Mouse (Mus musculus): ENCODE data around the gene Gga3. TPM values are rescaled to one million over a fixed set of nuclear protein-coding genes. Genes with fewer than 3 reads are reported as not detected.

The Gga3 gene
- polyA plus RNA-seq, 1 experiment, result 44.0 TPM

DNA sequence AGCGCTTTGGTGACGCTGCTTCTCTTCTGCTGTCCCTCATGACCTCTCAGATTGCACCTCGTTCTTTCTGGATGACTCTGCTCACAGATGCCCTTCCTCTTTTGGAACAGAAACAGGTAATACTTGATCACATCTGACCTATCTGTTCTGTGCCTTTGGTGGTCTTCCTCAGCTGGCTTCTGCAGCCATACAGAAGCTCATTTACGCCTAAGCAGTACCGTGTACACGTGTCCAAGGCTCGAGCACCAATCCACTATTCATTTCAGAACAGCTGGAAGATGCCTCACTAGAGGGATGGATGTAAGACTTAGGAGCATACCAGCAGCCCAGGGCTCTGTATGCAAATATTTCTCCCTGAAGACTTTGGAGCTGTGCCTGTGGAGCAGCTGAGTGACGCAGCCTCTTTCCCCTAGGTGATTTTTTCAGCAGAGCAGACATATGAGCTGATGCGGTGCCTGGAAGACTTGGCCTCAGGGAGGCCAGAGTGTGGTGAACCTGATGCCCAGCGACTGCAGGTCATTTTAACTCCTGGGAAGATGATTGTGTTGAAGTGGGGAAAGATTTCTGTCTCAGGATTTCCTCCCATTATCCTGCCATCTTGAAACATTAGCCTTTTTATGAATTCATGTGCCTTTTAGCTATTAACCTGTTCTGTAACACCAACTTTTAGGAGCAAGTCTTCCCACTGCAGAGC, 20.8 kb downstream of the Gga3 start:
- H3K27me3 ChIP-seq (replicated peaks), result no peaks in the 10 kb centered on the region
- H3K4me1 ChIP-seq, result peaks cover 15% of the 10 kb centered on the region; the same call in 1 of the 2 replicates
- no peaks in the 10 kb centered on the region for H3K9me3 ChIP-seq
- TF ChIP-seq FLI1 (IDR thresholded peaks at IDR 0.05; ENCODE audit: low read length) (no peak), GATA1 (IDR thresholded peaks at IDR 0.05; ENCODE audit: borderline replicate concordance, low read length) (no peak)
- H3K4me3 ChIP-seq (replicated peaks), result no peak overlapping the region
- H3K36me3 ChIP-seq (replicated peaks; ENCODE audit: low read length), result peaks cover 97% of the 10 kb centered on the region

DNA sequence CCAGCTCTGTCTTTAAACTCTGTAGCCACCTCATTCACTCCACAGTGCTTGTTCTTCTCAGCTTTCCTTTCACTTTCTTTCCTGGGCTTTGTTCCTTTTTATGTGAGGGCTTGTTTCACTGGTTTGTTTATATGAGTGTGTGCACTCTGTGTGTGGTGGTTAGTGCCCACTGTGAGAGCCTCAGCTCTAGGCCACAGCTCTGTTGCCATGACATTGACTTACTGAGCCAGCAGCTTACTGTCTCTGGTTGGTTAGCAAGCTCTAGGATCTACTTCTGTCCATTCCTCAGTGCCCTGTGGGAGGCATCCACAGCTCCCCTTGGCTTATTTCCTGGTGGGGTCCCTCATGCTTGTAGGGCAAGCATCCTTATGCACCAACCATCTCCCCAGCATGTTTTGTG, 24.8 kb downstream of the Gga3 start:
- peaks cover 19% of the 10 kb centered on the region; the same call in 1 of the 2 replicates for H3K4me1 ChIP-seq
- H3K27me3 ChIP-seq (replicated peaks), result no peaks in the 10 kb centered on the region
- TF ChIP-seq FLI1 (IDR thresholded peaks at IDR 0.05; ENCODE audit: low read length) (no peak), GATA1 (IDR thresholded peaks at IDR 0.05; ENCODE audit: borderline replicate concordance, low read length) (no peak)
- H3K4me3 ChIP-seq (replicated peaks), result no peak overlapping the region
- peaks cover 66% of the 10 kb centered on the region for H3K36me3 ChIP-seq (replicated peaks; ENCODE audit: low read length)
- H3K9me3 ChIP-seq, result no peaks in the 10 kb centered on the region

DNA sequence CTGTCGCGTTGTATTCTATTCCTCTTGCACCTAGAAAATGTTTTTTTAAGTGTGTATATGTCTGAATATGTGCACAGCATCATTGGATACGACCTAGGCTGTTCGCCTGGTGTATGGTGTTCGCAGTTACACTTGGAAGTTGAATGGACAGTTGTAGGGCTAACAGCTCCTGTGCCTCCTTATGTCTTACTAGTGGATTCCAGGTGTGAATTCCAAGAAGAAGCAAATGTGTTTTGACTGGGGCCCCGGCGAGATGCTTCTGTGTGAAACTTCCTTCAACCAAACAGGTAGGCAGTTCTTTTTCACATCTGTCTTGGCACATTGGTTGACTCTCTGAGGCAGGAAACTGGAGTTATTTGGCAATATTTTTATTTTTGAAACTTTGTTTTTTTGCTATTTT, 38.9 kb downstream of the Gga3 start:
- TF ChIP-seq GATA1 (IDR thresholded peaks at IDR 0.05; ENCODE audit: borderline replicate concordance, low read length) (no peak), FLI1 (IDR thresholded peaks at IDR 0.05; ENCODE audit: low read length) (no peak)
- peak overlapping the region; percentile 97 for H3K4me3 ChIP-seq (replicated peaks)
- peaks cover 46% of the 10 kb centered on the region for H3K36me3 ChIP-seq (replicated peaks; ENCODE audit: low read length)
- H3K4me1 ChIP-seq, result peaks cover 22% of the 10 kb centered on the region
- H3K9me3 ChIP-seq, result no peaks in the 10 kb centered on the region
- no peaks in the 10 kb centered on the region for H3K27me3 ChIP-seq (replicated peaks)

DNA sequence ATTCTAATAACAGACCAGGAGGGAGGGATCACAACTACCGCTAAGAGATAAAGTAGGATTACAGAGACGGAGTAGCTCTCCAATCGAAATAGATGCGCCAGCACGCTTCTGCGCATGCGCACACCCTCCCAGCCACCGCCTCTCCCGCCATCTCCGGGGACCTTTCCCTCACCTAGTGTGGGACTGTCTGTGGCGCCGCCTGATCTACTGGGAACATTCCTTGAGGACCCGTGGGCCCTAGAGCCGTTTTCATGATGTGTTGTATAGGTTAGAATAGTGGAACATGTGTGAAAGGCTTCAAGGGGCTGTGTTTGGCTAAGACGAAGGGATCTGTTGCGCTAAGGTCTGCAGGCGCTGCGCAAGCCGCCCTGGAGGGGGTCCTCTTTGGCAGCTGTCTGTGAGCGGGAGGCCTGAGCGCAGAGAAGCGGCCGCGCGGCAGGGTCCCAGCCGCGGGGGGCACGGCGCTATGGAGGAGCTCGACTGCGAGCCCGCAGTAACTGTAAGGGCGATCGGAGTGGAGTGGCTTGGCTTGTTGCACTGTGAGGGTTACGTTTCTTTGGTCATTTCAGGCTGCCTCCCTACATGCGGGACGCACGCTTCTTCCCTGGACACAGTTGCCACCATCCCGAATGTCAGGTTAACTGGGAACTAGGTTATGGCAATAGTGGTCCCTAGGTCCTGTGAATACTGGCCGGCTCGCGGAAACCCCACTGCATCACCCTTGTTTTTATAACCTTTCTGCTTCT, 39.6 kb downstream of the Gga3 start, which contains the start of gene Nup85:
Gene Nup85, plus strand, starts transcription at position 371 of the 746 bp plus-strand sequence.
- Histone ChIP-seq H3K36me3 (replicated peaks; ENCODE audit: low read length) (peaks cover 39% of the 10 kb centered on the region), H3K4me1 (peaks cover 22% of the 10 kb centered on the region), H3K9me3 (no peaks in the 10 kb centered on the region), H3K4me3 (replicated peaks) (peak within 1 kb of the TSS; percentile 97), H3K27me3 (replicated peaks) (no peaks in the 10 kb centered on the region)
- peak; percentile 76; the same call in 2 of the 3 replicates for TF ChIP-seq GATA1 (IDR thresholded peaks at IDR 0.05; ENCODE audit: borderline replicate concordance, low read length)
- no peak for TF ChIP-seq FLI1 (IDR thresholded peaks at IDR 0.05; ENCODE audit: low read length)

DNA sequence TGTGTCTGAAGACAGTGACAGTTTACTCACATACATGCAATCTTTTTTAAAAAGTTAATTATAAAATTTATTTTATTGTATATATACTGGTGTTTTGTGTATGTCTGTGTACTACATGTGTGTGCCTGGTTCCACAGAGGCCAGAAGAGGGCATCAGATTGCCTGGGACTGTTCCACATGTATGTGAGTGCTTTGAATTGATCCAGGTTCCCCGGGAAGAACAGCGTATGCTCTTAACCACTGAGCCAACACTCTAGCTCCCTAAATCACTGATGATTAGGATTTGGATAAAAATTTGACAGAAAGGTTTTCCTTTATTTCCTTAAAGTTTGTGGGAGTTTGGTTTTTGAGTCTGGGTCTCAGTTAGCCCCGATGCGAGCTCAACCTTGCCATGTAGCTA, 40.4 kb downstream of the Gga3 start:
- no peak for TF ChIP-seq FLI1 (IDR thresholded peaks at IDR 0.05; ENCODE audit: low read length)
- no peak for TF ChIP-seq GATA1 (IDR thresholded peaks at IDR 0.05; ENCODE audit: borderline replicate concordance, low read length)
- Histone ChIP-seq H3K27me3 (replicated peaks) (no peaks in the 10 kb centered on the region), H3K36me3 (replicated peaks; ENCODE audit: low read length) (peaks cover 30% of the 10 kb centered on the region), H3K4me3 (replicated peaks) (peak overlapping the region; percentile 97), H3K4me1 (peaks cover 22% of the 10 kb centered on the region), H3K9me3 (no peaks in the 10 kb centered on the region)

DNA sequence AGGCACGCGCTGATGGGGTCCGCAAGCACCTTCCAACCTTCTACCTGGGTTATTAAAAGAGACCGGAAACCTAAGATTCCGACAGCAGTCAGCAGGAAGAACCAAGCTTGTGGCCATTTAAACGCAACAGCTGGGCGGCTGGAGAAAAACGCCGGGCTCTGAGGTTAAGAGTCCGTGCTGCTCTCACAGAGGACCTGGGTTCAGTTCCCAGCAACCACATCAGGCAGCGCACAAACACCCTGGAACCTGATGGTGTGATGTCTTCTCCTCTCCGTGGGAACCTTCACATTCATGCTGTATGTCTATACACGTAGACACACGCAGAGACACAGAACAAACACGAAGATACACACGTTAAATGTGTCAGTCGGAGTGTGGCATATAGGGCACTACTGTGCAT, 48.1 kb downstream of the Gga3 start:
- H3K9me3 ChIP-seq, result no peaks in the 10 kb centered on the region
- no peaks in the 10 kb centered on the region for H3K36me3 ChIP-seq (replicated peaks; ENCODE audit: low read length)
- H3K27me3 ChIP-seq (replicated peaks), result peaks cover 3% of the 10 kb centered on the region
- H3K4me3 ChIP-seq (replicated peaks), result no peak overlapping the region
- TF ChIP-seq FLI1 (IDR thresholded peaks at IDR 0.05; ENCODE audit: low read length), result no peak
- TF ChIP-seq GATA1 (IDR thresholded peaks at IDR 0.05; ENCODE audit: borderline replicate concordance, low read length), result no peak
- no peaks in the 10 kb centered on the region for H3K4me1 ChIP-seq

DNA sequence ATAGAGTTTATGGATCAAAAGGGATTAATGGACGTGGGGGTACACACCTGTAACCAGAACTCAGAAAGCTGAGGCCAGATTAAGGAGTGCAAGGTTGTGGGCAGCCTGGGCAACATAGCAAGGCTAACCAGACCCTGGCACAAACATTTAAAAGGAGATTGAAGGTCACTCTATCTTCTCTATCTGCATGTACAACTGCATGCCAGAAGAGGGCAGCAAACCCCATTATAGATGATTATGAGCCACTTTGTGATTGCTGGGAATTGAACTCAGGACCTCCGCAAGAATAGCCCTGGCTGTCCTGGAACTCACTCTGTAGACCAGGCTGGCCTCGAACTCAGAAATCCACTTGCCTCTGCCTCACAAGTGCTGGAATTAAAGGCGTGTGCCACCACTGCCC, 51.1 kb downstream of the Gga3 start:
- peaks cover 6% of the 10 kb centered on the region; the same call in 1 of the 2 replicates for H3K9me3 ChIP-seq
- peaks cover 3% of the 10 kb centered on the region for H3K27me3 ChIP-seq (replicated peaks)
- H3K36me3 ChIP-seq (replicated peaks; ENCODE audit: low read length), result no peaks in the 10 kb centered on the region
- H3K4me1 ChIP-seq, result no peaks in the 10 kb centered on the region
- TF ChIP-seq FLI1 (IDR thresholded peaks at IDR 0.05; ENCODE audit: low read length) (no peak), GATA1 (IDR thresholded peaks at IDR 0.05; ENCODE audit: borderline replicate concordance, low read length) (no peak)
- no peak overlapping the region for H3K4me3 ChIP-seq (replicated peaks)

DNA sequence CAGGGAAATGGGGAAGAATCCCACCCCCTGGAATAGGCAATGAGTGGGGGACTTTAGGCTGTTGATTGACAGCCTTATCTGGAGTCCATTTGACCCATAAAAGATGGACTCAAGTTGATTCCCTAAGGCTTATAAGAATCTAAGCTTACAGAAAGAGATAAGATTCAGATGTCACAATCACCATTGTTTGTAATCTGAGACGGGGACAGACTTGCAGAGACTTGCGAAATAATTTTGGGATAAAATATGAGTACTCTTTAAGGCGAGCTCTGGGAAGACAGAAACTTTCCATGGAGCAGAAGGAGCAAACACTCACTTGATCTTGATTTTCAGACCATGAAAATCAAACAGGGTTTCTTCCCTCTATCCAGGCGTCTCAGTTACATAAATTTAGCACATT, 60.3 kb downstream of the Gga3 start:
- H3K4me1 ChIP-seq, result no peaks in the 10 kb centered on the region
- peaks cover 22% of the 10 kb centered on the region for H3K27me3 ChIP-seq (replicated peaks)
- H3K4me3 ChIP-seq (replicated peaks), result no peak overlapping the region
- no peaks in the 10 kb centered on the region for H3K36me3 ChIP-seq (replicated peaks; ENCODE audit: low read length)
- no peaks in the 10 kb centered on the region for H3K9me3 ChIP-seq
- no peak for TF ChIP-seq GATA1 (IDR thresholded peaks at IDR 0.05; ENCODE audit: borderline replicate concordance, low read length)
- TF ChIP-seq FLI1 (IDR thresholded peaks at IDR 0.05; ENCODE audit: low read length), result no peak

DNA sequence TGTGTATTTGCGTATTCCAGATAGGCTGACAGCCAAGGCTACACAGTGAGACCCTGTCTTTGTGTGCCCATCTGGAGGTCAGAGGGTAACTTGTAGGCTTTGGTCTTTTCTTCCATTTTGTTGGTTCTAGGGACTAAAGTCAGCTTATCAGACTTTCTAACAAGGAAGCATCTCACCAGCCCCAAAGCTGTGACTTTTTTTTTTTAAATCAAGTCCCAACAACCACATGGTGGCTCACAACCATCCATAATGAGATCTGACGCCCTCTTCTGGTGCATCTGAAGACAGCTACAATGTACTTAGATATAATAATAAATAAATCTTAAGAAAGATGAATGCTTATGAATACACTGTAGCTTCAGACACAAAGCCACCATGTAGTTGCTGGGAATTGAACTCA, 65.8 kb downstream of the Gga3 start:
- Histone ChIP-seq H3K27me3 (replicated peaks) (peaks cover 11% of the 10 kb centered on the region), H3K36me3 (replicated peaks; ENCODE audit: low read length) (peaks cover 13% of the 10 kb centered on the region), H3K9me3 (no peaks in the 10 kb centered on the region), H3K4me3 (replicated peaks) (no peak overlapping the region), H3K4me1 (peaks cover 28% of the 10 kb centered on the region)
- TF ChIP-seq FLI1 (IDR thresholded peaks at IDR 0.05; ENCODE audit: low read length) (no peak), GATA1 (IDR thresholded peaks at IDR 0.05; ENCODE audit: borderline replicate concordance, low read length) (no peak)

All from megakaryocyte, embryonic 14.5 days (primary cell).